Mouse (Mus musculus) limb, embryonic 15.5 days (tissue): Measurements from ENCODE around the gene Mettl7a3. TPM values are rescaled to one million over a fixed set of nuclear protein-coding genes. Genes with fewer than 3 reads are reported as not detected.
A peak's percentile ranks its signal among the peaks of the same experiment; 100 is the strongest.
"Not testable (repeated sequence)": the region's sequence is repeated elsewhere in the genome, so short reads cannot be mapped to it uniquely, and the experiment has no call there.

Experiments used
- ATAC-seq: fragments of 200-750 bp; cut with Nextera tagmentation; 2 replicates; pipeline ENCODE4 v1.8.0; 2017; ENCODE audit warnings: low read depth, moderate TSS enrichment; ENCODE audit not compliant: insufficient number of reproducible peaks, low FRiP score, low TSS enrichment
- H3K27ac ChIP-seq: fragments of 300-500 bp; sonication (generic); 2 replicates; pipeline ENCODE4 v1.5.1; 2015; ENCODE audit warnings: moderate library complexity, mild to moderate bottlenecking, inconsistent platforms
- H3K27me3 ChIP-seq: fragments of 300-500 bp; sonication (generic); 2 replicates; pipeline ENCODE4 v1.6.1; 2015; ENCODE audit warnings: inconsistent platforms
- H3K36me3 ChIP-seq: fragments of 300-500 bp; sonication (generic); 2 replicates; pipeline ENCODE4 v1.6.1; 2015; ENCODE audit warnings: inconsistent platforms
- H3K4me1 ChIP-seq: fragments of 300-500 bp; sonication (generic); 2 replicates; pipeline ENCODE4 v1.6.1; 2015; ENCODE audit warnings: inconsistent platforms
- H3K4me2 ChIP-seq: fragments of 300-500 bp; sonication (generic); 2 replicates; pipeline ENCODE4 v1.6.1; 2015; ENCODE audit warnings: mild to moderate bottlenecking, inconsistent platforms
- H3K4me3 ChIP-seq: fragments of 300-500 bp; sonication (generic); 2 replicates; pipeline ENCODE4 v1.5.1; 2015; ENCODE audit warnings: mild to moderate bottlenecking, inconsistent platforms
- H3K9ac ChIP-seq: fragments of 300-500 bp; sonication (generic); 2 replicates; pipeline ENCODE4 v1.6.1; 2015; ENCODE audit warnings: inconsistent platforms
- H3K9me3 ChIP-seq: fragments of 300-500 bp; sonication (generic); 2 replicates; pipeline ENCODE4 v1.6.1; 2016; ENCODE audit warnings: inconsistent platforms
- WGBS: fragments of 180-500 bp; shearing (Covaris S2); methylation state at CpG from one replicate; pipeline ENCODE4 v1.1.7; 2015; 5-methylcytosine and 5-hydroxymethylcytosine counted together
- polyA plus RNA-seq: library from polyadenylated mRNA; unstranded; fragments of >200 nt; fragmentation: Nextera tagmentation; extraction: Ambion mirVana; gene quantifications from 2 replicates; pipeline ENCODE4 v1.2.1, GENCODE M21; 2015

Gene Mettl7a3
- polyA plus RNA-seq, 1 experiment from 2014 or later, result 0.35 TPM

DNA sequence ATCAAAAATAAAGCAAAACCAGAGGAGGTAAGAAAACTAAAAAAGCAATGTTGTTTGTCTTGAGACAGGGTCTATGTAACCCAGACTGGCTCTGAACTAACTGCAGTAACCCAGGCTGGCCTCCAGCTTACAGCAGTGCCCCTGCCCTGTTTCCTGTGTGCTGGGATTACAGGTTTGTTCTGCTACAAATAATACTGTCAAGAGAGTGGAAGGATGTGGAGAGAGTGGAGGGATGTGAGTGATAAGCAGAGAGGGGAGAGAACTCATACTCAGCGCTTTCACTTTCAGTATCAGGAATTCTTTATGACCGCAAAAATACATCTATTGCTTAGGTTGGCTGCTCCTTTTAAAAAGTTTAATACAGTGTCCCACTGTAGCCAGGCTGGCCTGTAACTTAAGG is 22.4 kb upstream of the Mettl7a3 start:
- Histone ChIP-seq H3K4me2 (no peak overlapping the region), H3K36me3 (no peaks in the 10 kb centered on the region), H3K4me1 (no peaks in the 10 kb centered on the region), H3K9ac (no peak overlapping the region), H3K27me3 (no peaks in the 10 kb centered on the region), H3K9me3 (no peaks in the 10 kb centered on the region), H3K27ac (no peak overlapping the region), H3K4me3 (no peak overlapping the region)
- no peak for ATAC-seq
- 83% methylated on average over 2 of the region's 2 CpGs for WGBS

DNA sequence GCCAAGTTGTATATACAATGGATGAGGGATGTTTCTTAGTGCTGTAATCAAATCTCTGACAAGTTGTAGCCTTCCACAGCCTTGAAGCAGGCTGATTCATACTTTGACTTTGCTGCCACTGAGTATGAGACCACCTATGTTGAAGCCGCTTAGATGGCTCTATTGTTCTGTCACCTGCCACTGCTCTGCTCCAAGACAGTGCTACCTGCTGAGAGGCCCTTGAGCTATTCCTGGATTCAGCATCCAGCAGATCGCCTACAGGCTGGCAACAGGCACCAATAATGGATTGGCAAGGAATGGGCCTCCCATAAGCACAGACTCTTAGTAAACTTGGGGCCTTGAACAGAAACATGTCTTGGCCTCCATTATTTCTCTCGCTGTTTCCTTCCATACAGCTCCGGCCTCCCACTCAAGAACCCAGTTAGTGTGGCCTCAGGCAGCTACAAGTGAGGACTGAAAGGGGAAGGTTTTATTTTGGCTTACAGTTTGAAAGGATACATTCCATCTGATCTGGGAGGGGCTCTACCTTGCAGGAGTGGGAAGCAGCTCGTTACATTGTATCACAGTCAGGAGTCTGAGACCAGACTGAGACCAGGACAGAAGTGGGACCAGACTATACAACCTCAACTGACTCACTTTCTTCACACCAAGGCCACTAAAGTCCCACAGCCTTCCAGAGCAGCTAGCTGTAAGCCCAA is 20.1 kb upstream of the Mettl7a3 start:
- Histone ChIP-seq H3K4me2 (no peak overlapping the region), H3K36me3 (no peaks in the 10 kb centered on the region), H3K9me3 (no peaks in the 10 kb centered on the region), H3K27me3 (no peaks in the 10 kb centered on the region), H3K9ac (no peak overlapping the region), H3K4me1 (no peaks in the 10 kb centered on the region), H3K4me3 (no peak overlapping the region), H3K27ac (no peak overlapping the region)
- ATAC-seq, result no peak
- 95% methylated on average over 5 of the region's 5 CpGs for WGBS

DNA sequence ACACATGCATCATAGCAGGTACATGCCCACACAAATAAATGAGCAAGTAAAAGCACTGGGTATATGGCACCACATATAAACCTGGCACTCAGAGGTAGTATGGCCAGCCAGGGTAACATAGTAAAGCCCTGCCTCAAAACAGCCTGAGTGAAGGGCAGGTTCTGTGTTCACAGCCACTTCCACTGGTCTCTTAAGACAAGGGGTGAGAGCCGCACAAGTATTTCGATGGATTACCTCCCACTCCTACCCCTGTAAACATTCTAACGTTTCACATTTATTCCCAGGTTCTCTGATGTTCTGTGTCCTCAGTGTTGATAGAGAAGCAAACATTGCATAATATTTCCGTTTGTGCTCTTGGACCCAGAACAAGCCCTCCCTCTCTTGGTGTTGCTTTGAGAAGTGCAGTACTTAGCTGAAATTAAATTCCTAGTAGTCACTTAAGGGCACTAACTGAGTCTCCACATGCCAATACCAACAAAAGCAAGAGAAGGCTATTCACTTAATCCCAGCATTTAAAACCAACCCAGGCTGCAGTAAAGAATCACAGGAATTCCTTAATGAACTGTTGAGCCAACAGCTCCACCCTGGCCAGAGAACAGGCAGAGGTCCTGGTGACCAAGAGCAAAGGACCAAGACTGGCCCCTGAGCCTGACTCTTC is 16.6 kb upstream of the Mettl7a3 start:
- H3K4me1 ChIP-seq, H3K36me3 ChIP-seq, H3K9ac ChIP-seq, H3K4me3 ChIP-seq, H3K27ac ChIP-seq, H3K9me3 ChIP-seq, H3K4me2 ChIP-seq, H3K27me3 ChIP-seq: not testable (repeated sequence)
- 48% methylated on average over 4 of the region's 4 CpGs for WGBS
- peak; percentile 48; the same call in 1 of the 2 replicates for ATAC-seq

DNA sequence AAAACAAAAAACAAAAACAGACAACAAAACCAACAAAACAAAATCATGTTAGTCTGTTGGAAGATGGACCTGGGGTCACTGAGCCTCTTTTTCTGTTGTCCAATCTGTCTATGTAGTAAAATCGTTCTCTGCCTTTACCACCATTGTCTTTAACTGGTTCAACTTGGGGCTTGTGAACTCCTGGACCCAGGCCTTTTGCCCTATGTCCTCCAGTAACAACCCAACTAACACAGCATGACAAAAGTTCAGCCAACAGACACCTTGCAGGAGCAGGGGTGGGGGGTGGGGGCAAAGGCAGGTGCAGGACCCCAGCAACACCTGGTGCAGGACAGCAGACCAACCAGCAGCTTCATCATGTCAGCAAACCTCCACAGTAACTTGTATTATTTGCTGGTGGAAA is 14.8 kb upstream of the Mettl7a3 start:
- 66% methylated on average over 1 of the region's 1 CpGs for WGBS
- no peaks in the 10 kb centered on the region for H3K9me3 ChIP-seq
- H3K9ac ChIP-seq, result no peak overlapping the region
- no peak overlapping the region for H3K27ac ChIP-seq
- no peak overlapping the region for H3K4me3 ChIP-seq
- H3K4me2 ChIP-seq, result no peak overlapping the region
- H3K27me3 ChIP-seq, result no peaks in the 10 kb centered on the region
- peaks cover 4% of the 10 kb centered on the region for H3K4me1 ChIP-seq
- no peaks in the 10 kb centered on the region for H3K36me3 ChIP-seq
- no peak for ATAC-seq

DNA sequence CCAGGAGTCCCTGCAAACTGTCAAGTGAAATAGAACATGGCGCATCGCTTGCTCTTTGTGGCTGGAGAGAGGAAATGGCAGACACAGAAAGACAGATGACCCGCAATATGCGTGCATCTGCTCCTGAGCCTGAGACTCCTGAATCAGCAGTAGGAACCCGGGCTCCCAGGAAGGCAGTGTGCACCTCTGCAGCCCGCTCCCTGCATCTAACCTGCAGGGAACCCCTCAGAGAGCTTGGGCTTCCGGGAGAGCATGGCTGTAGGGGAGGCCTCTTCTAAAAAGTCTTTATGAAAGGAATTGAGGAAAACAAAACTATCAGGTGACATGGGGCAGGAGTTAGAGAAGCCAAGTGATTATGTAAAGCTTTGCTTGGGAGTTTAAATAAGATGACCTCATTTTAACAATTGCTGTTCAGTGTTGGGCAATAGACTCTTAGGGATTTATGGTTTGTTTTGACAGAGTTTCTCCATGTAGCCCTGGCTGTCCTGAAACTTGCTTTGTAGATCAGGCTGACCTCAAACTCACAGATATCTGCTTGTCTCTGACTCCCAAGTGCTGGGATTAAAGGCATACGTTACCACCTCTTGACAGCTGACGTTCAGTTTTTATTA is 14.3 kb upstream of the Mettl7a3 start:
- no peaks in the 10 kb centered on the region for H3K36me3 ChIP-seq
- H3K9me3 ChIP-seq, result no peaks in the 10 kb centered on the region
- H3K27ac ChIP-seq, result no peak overlapping the region
- ATAC-seq, result no peak
- no peaks in the 10 kb centered on the region for H3K27me3 ChIP-seq
- H3K4me1 ChIP-seq, result peaks cover 4% of the 10 kb centered on the region
- H3K9ac ChIP-seq, result no peak overlapping the region
- H3K4me3 ChIP-seq, result no peak overlapping the region
- WGBS, result 55% methylated on average over 9 of the region's 9 CpGs
- no peak overlapping the region for H3K4me2 ChIP-seq

DNA sequence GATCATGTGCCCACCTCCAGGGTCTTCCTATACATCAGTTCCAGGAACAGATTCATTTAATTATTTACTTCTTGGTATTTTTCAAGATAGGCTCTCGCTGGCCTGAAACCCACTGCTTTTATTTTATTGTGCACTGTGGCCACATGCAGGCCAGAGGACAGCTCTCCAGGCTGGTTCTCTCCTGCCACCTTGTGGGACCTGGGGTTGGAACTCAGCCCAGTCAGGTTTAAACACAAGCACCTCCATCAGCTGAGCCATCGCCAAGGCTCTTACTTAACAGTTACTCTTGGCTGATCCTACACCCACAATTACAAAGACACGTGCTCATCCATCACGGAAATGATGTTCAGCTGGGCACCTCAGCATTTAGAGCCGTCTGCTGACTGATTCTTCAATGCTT is 13.6 kb upstream of the Mettl7a3 start:
- no peaks in the 10 kb centered on the region for H3K9me3 ChIP-seq
- no peak overlapping the region for H3K4me2 ChIP-seq

DNA sequence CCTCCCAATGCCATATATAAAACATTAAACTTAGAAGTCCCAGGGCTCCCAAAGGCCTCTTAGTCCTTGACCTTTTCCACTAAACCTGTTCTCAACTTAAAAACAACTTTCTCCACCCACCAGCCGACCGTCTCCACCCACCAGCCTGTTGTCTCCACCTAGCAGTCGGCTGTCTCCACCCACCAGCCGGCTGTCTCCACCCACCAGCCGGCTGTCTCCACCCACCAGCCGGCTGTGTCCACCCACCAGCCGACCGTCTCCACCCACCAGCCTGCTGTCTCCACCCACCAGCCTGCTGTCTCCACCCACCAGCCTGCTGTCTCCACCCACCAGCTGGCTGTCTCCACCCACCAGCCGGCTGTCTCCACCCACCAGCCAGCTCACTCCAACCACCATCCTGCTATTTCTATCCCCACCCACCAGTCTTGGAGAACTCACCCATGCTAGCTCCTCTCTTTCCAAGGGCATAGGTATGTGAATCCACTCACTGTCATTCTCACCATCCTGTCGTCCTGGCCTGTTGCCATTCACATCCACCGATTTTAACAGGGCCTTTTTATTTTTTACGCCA is 10.6 kb upstream of the Mettl7a3 start:
- no peak for ATAC-seq
- Histone ChIP-seq H3K27me3 (no peaks in the 10 kb centered on the region), H3K9me3 (no peaks in the 10 kb centered on the region), H3K9ac (no peak overlapping the region), H3K27ac (no peak overlapping the region), H3K4me3 (no peak overlapping the region), H3K4me1 (peaks cover 4% of the 10 kb centered on the region), H3K4me2 (no peak overlapping the region), H3K36me3 (no peaks in the 10 kb centered on the region)
- 70% methylated on average over 12 of the region's 12 CpGs for WGBS

More for the DNA sequence above, 13.6 kb upstream of the Mettl7a3 start:
- H3K27ac ChIP-seq, result no peak overlapping the region
- no peak for ATAC-seq
- no peaks in the 10 kb centered on the region for H3K36me3 ChIP-seq
- no peak overlapping the region for H3K9ac ChIP-seq
- peaks cover 4% of the 10 kb centered on the region for H3K4me1 ChIP-seq
- H3K27me3 ChIP-seq, result no peaks in the 10 kb centered on the region
- 42% methylated on average over 5 of the region's 5 CpGs for WGBS
- no peak overlapping the region for H3K4me3 ChIP-seq

DNA sequence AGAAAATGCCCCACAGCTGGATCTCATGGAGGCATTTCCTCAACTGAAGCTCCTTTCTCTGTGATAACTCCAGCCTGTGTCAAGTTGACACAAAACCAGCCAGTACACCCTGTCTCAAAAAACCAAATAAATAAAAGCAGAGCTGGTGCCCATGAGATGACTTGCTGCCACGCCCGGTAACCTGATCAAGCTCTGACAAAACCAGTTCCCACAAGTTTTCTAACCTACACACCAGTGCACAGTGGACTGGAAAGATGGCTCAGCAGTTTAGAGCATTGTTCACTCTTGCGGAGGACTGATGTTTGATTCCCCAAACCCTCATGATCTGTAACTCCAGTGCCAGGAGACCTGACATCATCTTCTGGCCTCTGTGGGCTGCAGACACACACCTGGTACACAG is 9.5 kb upstream of the Mettl7a3 start:
- H3K9ac ChIP-seq, result no peak overlapping the region
- H3K4me1 ChIP-seq, result peaks cover 2% of the 10 kb centered on the region
- 0 out of 2 replicates have a peak overlapping the region, but pooled peaks have one; percentile 40 for H3K27ac ChIP-seq
- no peak overlapping the region for H3K4me2 ChIP-seq
- H3K4me3 ChIP-seq, result no peak overlapping the region
- no peak for ATAC-seq
- H3K27me3 ChIP-seq, result no peaks in the 10 kb centered on the region
- no peaks in the 10 kb centered on the region for H3K9me3 ChIP-seq
- no peaks in the 10 kb centered on the region for H3K36me3 ChIP-seq
- WGBS, result 74% methylated on average over 3 of the region's 3 CpGs

DNA sequence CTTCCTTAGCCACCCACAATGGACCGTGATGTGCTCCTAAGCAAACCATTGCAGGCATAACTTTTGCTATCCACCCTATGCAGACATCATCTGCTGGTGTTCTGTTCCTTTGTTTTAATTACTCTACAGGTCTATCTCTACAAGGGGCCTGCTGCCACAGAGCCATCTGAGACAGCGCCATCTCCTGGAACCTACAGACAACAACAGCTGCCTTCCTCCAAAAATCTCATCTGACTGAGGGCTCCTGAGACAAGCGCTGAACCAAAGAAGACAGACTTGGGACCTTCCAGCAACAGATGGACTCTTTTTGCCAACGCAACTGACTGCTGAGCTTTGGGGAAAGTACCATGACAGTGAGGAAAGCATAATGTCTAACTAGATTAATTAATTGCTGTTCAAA is 6.6 kb upstream of the Mettl7a3 start:
- WGBS, result 79% methylated on average over 4 of the region's 4 CpGs
- H3K27ac ChIP-seq, ATAC-seq, H3K9me3 ChIP-seq, H3K27me3 ChIP-seq, H3K4me1 ChIP-seq, H3K36me3 ChIP-seq, H3K4me2 ChIP-seq, H3K4me3 ChIP-seq, H3K9ac ChIP-seq: not testable (repeated sequence)

DNA sequence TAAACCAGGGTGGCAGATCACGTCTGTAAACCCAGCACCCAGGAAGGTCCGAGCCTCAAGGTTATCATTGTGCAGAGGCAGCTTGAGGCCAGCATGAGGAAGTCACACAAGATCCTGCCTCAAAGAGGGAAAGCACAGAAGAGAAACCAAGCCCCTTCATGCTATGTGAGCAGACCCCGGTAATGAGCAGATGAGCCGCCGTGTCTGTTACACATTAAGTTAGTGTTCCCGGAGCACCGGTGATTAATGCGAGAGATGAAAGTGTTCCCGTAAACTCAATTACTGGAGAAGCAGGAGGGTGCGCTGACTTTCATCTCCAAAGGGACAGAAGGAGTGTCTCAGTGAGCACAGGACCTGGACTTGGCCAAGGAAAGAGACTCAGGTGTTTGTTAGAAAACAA is 5.4 kb upstream of the Mettl7a3 start:
- not testable (repeated sequence) for H3K4me2 ChIP-seq, H3K27me3 ChIP-seq, H3K36me3 ChIP-seq, H3K4me1 ChIP-seq, H3K9me3 ChIP-seq, H3K27ac ChIP-seq, H3K9ac ChIP-seq, ATAC-seq, H3K4me3 ChIP-seq
- WGBS, result 23% methylated on average over 10 of the region's 10 CpGs

DNA sequence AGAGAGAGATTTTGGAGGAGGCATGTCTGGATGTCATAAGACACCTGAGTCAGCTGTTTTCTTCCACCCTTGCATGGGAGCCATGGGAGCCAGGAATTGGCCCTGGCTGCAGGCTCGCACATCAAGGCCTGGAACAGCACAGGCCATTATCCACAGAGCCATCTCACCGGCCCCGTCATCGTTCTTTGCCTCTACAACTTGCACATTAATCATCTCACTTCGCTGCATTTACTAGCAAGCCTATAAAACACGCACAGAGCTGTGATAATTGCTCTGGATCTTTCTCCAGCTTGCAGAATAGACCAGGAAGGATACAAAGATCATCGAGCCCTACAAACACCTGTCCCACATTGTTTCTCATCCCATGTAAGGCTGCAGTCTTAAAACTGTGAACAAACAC is 4.0 kb upstream of the Mettl7a3 start:
- Histone ChIP-seq H3K4me1 (0 out of 2 replicates have a peak, but pooled peaks cover 3% of the 10 kb centered on the region), H3K27me3 (no peaks in the 10 kb centered on the region), H3K9ac (no peak overlapping the region), H3K36me3 (no peaks in the 10 kb centered on the region), H3K4me2 (no peak overlapping the region), H3K27ac (no peak overlapping the region), H3K4me3 (no peak overlapping the region), H3K9me3 (no peaks in the 10 kb centered on the region)
- ATAC-seq, result no peak
- WGBS, result 28% methylated on average over 7 of the region's 7 CpGs
